Mouse (Mus musculus) right cerebral cortex, postnatal 36 days (tissue): ENCODE results near the gene Fhl4.
A peak's percentile ranks its signal among the peaks of the same experiment; 100 is the strongest.

Experiments
- DNase-seq, 2 experiments: peaks; one replicate each; pipeline ENCODE4 v3.0.0; 2022; ENCODE audit warnings: low spot score in 2 of 2, mixed read lengths in 1 of 2

The Fhl4 gene

GRCm38 (mm10) chr10:85102247-85103084 lies at the start of gene Fhl4, which contains the start of gene Tmem263:
TSS of gene Fhl4 (minus strand) at chr10:85102495.
TSS of gene Tmem263 (plus strand) at chr10:85102627.
- peak; percentile 43 to 51 for DNase-seq

GRCm38 (mm10) chr10:85149226-85149625 lies 46.9 kb upstream of the Fhl4 start:
- no peak for DNase-seq

GRCm38 (mm10) chr10:85146282-85146681 lies 44.0 kb upstream of the Fhl4 start:
- DNase-seq, result no peak

- DNase-seq, result no peak
Measured at GRCm38 (mm10) chr10:85141465-85141864, 39.2 kb upstream of the Fhl4 start.

GRCm38 (mm10) chr10:85136573-85136972 lies 34.3 kb upstream of the Fhl4 start:
- DNase-seq, result no peak

GRCm38 (mm10) chr10:85128453-85128852 lies 26.2 kb upstream of the Fhl4 start:
- DNase-seq, result no peak

GRCm38 (mm10) chr10:85127395-85128287 lies 25.3 kb upstream of the Fhl4 start, which contains the start of gene Mterf2:
TSS of gene Mterf2 (minus strand) at chr10:85128027.
- peak; percentile 97 to 98 for DNase-seq

- no peak for DNase-seq
Measured at GRCm38 (mm10) chr10:85125184-85125583, 22.9 kb upstream of the Fhl4 start.

- DNase-seq, result no peak
Measured at GRCm38 (mm10) chr10:85114409-85114808, 12.1 kb upstream of the Fhl4 start.

GRCm38 (mm10) chr10:85103085-85103885 lies 990 bp upstream of the Fhl4 start:
- peak in 1 of 2 experiments; percentile 37 for DNase-seq

GRCm38 (mm10) chr10:85101841-85102240 lies 454 bp downstream of the Fhl4 start:
- peak in 1 of 2 experiments; percentile 6 for DNase-seq

- DNase-seq, result no peak
Measured at GRCm38 (mm10) chr10:85071605-85072152, 30.6 kb downstream of the Fhl4 start.

GRCm38 (mm10) chr10:85054876-85055275 lies 47.4 kb downstream of the Fhl4 start:
- DNase-seq, result no peak

- no peak for DNase-seq
Measured at GRCm38 (mm10) chr10:85052451-85052850, 49.8 kb downstream of the Fhl4 start.

- DNase-seq, result no peak
Measured at GRCm38 (mm10) chr10:85050668-85051208, 51.6 kb downstream of the Fhl4 start.

GRCm38 (mm10) chr10:85048008-85048407 lies 54.3 kb downstream of the Fhl4 start:
- DNase-seq, result no peak

GRCm38 (mm10) chr10:85046585-85046984 lies 55.7 kb downstream of the Fhl4 start:
- no peak for DNase-seq
